Mouse (Mus musculus): Measurements from ENCODE around the gene Slc31a1. TPM values are rescaled to one million over a fixed set of nuclear protein-coding genes. Genes with fewer than 3 reads are reported as not detected.

The Slc31a1 gene
- polyA plus RNA-seq, 1 experiment from 2014 or later = 41.2 TPM

GRCm38 (mm10) chr4:62408601-62409282 is 48.2 kb downstream of the Slc31a1 start, which contains the start of the genes Cdc26 and Prpf4:
Gene Cdc26, minus strand, starts transcription at chr4:62408642.
Gene Prpf4, plus strand, starts transcription at chr4:62408797.
- peak; percentile 98 for ATAC-seq (ENCODE audit: extremely low read depth, insufficient number of reproducible peaks, low FRiP score, low TSS enrichment)
- under 1% methylated on average over 39 of the region's 39 CpGs for WGBS
- peak within 1 kb of the TSS; percentile 96 for H3K9ac ChIP-seq
- peak within 1 kb of the TSS; percentile 93 for H3K27ac ChIP-seq (replicated peaks)
- peak within 1 kb of the TSS; percentile 86 for H3K4me2 ChIP-seq
- H3K9me3 ChIP-seq = no peaks in the 10 kb centered on the region
- H3K27me3 ChIP-seq (replicated peaks) = no peaks in the 10 kb centered on the region
- H3K36me3 ChIP-seq = peaks cover 40% of the 10 kb centered on the region
- H3K4me3 ChIP-seq = peak within 1 kb of the TSS; percentile 91
- peaks cover 36% of the 10 kb centered on the region for H3K4me1 ChIP-seq

GRCm38 (mm10) chr4:62409615-62410014 is 49.1 kb downstream of the Slc31a1 start:
- H3K36me3 ChIP-seq = peaks cover 40% of the 10 kb centered on the region
- H3K27ac ChIP-seq (replicated peaks) = peak overlapping the region; percentile 93
- H3K4me3 ChIP-seq = peak overlapping the region; percentile 91
- H3K4me2 ChIP-seq = peak overlapping the region; percentile 86
- H3K27me3 ChIP-seq (replicated peaks) = no peaks in the 10 kb centered on the region
- H3K9me3 ChIP-seq = no peaks in the 10 kb centered on the region
- ATAC-seq (ENCODE audit: extremely low read depth, insufficient number of reproducible peaks, low FRiP score, low TSS enrichment) = no peak
- 40% methylated on average over 6 of the region's 6 CpGs for WGBS
- peaks cover 36% of the 10 kb centered on the region for H3K4me1 ChIP-seq
- peak overlapping the region; percentile 96 for H3K9ac ChIP-seq

GRCm38 (mm10) chr4:62410325-62410724 is 49.8 kb downstream of the Slc31a1 start:
- Histone ChIP-seq H3K36me3 (peaks cover 44% of the 10 kb centered on the region), H3K9me3 (no peaks in the 10 kb centered on the region), H3K27me3 (replicated peaks) (no peaks in the 10 kb centered on the region), H3K4me1 (peaks cover 31% of the 10 kb centered on the region), H3K4me2 (peak overlapping the region; percentile 86), H3K4me3 (peak overlapping the region; percentile 91; the same call in 1 of the 2 replicates), H3K9ac (peak overlapping the region; percentile 96), H3K27ac (replicated peaks) (no peak overlapping the region)
- 82% methylated on average over 2 of the region's 2 CpGs for WGBS
- ATAC-seq (ENCODE audit: extremely low read depth, insufficient number of reproducible peaks, low FRiP score, low TSS enrichment) = no peak

GRCm38 (mm10) chr4:62411606-62412005 is 51.1 kb downstream of the Slc31a1 start:
- Histone ChIP-seq H3K9ac (no peak overlapping the region), H3K27me3 (replicated peaks) (no peaks in the 10 kb centered on the region), H3K4me2 (no peak overlapping the region), H3K4me3 (no peak overlapping the region), H3K36me3 (peaks cover 57% of the 10 kb centered on the region), H3K4me1 (peaks cover 20% of the 10 kb centered on the region), H3K9me3 (no peaks in the 10 kb centered on the region), H3K27ac (replicated peaks) (no peak overlapping the region)
- WGBS = 86% methylated on average over 10 of the region's 10 CpGs
- ATAC-seq (ENCODE audit: extremely low read depth, insufficient number of reproducible peaks, low FRiP score, low TSS enrichment) = no peak

GRCm38 (mm10) chr4:62418448-62418847 is 57.9 kb downstream of the Slc31a1 start:
- Histone ChIP-seq H3K4me1 (no peaks in the 10 kb centered on the region), H3K36me3 (peaks cover 100% of the 10 kb centered on the region), H3K4me3 (no peak overlapping the region), H3K27ac (replicated peaks) (no peak overlapping the region), H3K9me3 (no peaks in the 10 kb centered on the region), H3K27me3 (replicated peaks) (no peaks in the 10 kb centered on the region), H3K4me2 (no peak overlapping the region), H3K9ac (no peak overlapping the region)
- no peak for ATAC-seq (ENCODE audit: extremely low read depth, insufficient number of reproducible peaks, low FRiP score, low TSS enrichment)
- 92% methylated on average over 8 of the region's 8 CpGs for WGBS

- no peak for ATAC-seq (ENCODE audit: extremely low read depth, insufficient number of reproducible peaks, low FRiP score, low TSS enrichment)
- Histone ChIP-seq H3K4me2 (no peak overlapping the region), H3K4me3 (no peak overlapping the region), H3K9ac (no peak overlapping the region), H3K27ac (replicated peaks) (no peak overlapping the region), H3K4me1 (no peaks in the 10 kb centered on the region), H3K9me3 (no peaks in the 10 kb centered on the region), H3K27me3 (replicated peaks) (no peaks in the 10 kb centered on the region), H3K36me3 (peaks cover 100% of the 10 kb centered on the region)
- WGBS = 92% methylated on average over 6 of the region's 6 CpGs
Observed at GRCm38 (mm10) chr4:62419091-62419490, 58.6 kb downstream of the Slc31a1 start.

- Histone ChIP-seq H3K4me1 (peaks cover 9% of the 10 kb centered on the region; the same call in 1 of the 2 replicates), H3K36me3 (peaks cover 51% of the 10 kb centered on the region), H3K27ac (replicated peaks) (no peak overlapping the region), H3K9me3 (no peaks in the 10 kb centered on the region), H3K4me2 (no peak overlapping the region), H3K4me3 (no peak overlapping the region), H3K27me3 (replicated peaks) (no peaks in the 10 kb centered on the region), H3K9ac (no peak overlapping the region)
- 87% methylated on average over 4 of the region's 4 CpGs for WGBS
- no peak for ATAC-seq (ENCODE audit: extremely low read depth, insufficient number of reproducible peaks, low FRiP score, low TSS enrichment)
Observed at GRCm38 (mm10) chr4:62425891-62426290, 65.4 kb downstream of the Slc31a1 start.

GRCm38 (mm10) chr4:62427978-62428758 is 67.6 kb downstream of the Slc31a1 start:
- no peak overlapping the region for H3K9ac ChIP-seq
- H3K4me3 ChIP-seq = 0 out of 2 replicates have a peak overlapping the region, but pooled peaks have one; percentile 3
- ATAC-seq (ENCODE audit: extremely low read depth, insufficient number of reproducible peaks, low FRiP score, low TSS enrichment) = no peak
- H3K4me2 ChIP-seq = peak overlapping the region; percentile 38
- H3K27me3 ChIP-seq (replicated peaks) = no peaks in the 10 kb centered on the region
- H3K36me3 ChIP-seq = peaks cover 28% of the 10 kb centered on the region
- H3K9me3 ChIP-seq = no peaks in the 10 kb centered on the region
- no peak overlapping the region for H3K27ac ChIP-seq (replicated peaks)
- 51% methylated on average over 17 of the region's 17 CpGs for WGBS
- peaks cover 9% of the 10 kb centered on the region; the same call in 1 of the 2 replicates for H3K4me1 ChIP-seq

- Histone ChIP-seq H3K27ac (replicated peaks) (no peak overlapping the region), H3K36me3 (peaks cover 15% of the 10 kb centered on the region), H3K27me3 (replicated peaks) (no peaks in the 10 kb centered on the region), H3K9me3 (no peaks in the 10 kb centered on the region), H3K4me1 (peaks cover 9% of the 10 kb centered on the region; the same call in 1 of the 2 replicates), H3K9ac (no peak overlapping the region), H3K4me3 (no peak overlapping the region), H3K4me2 (no peak overlapping the region)
- ATAC-seq (ENCODE audit: extremely low read depth, insufficient number of reproducible peaks, low FRiP score, low TSS enrichment) = no peak
- 80% methylated on average over 9 of the region's 9 CpGs for WGBS
Observed at GRCm38 (mm10) chr4:62429616-62430015, 69.1 kb downstream of the Slc31a1 start.

GRCm38 (mm10) chr4:62430678-62431077 is 70.2 kb downstream of the Slc31a1 start:
- no peak overlapping the region for H3K9ac ChIP-seq
- no peak for ATAC-seq (ENCODE audit: extremely low read depth, insufficient number of reproducible peaks, low FRiP score, low TSS enrichment)
- no peak overlapping the region for H3K4me2 ChIP-seq
- peaks cover 9% of the 10 kb centered on the region; the same call in 1 of the 2 replicates for H3K4me1 ChIP-seq
- no peaks in the 10 kb centered on the region for H3K27me3 ChIP-seq (replicated peaks)
- H3K27ac ChIP-seq (replicated peaks) = no peak overlapping the region
- no peak overlapping the region for H3K4me3 ChIP-seq
- peaks cover 5% of the 10 kb centered on the region for H3K36me3 ChIP-seq
- H3K9me3 ChIP-seq = no peaks in the 10 kb centered on the region

- Histone ChIP-seq H3K27me3 (replicated peaks) (no peaks in the 10 kb centered on the region), H3K27ac (replicated peaks) (no peak overlapping the region), H3K9ac (no peak overlapping the region), H3K4me2 (no peak overlapping the region), H3K9me3 (no peaks in the 10 kb centered on the region), H3K36me3 (no peaks in the 10 kb centered on the region), H3K4me3 (no peak overlapping the region), H3K4me1 (peaks cover 9% of the 10 kb centered on the region; the same call in 1 of the 2 replicates)
- peak; percentile 73 for ATAC-seq (ENCODE audit: extremely low read depth, insufficient number of reproducible peaks, low FRiP score, low TSS enrichment)
- 73% methylated on average over 4 of the region's 4 CpGs for WGBS
Observed at GRCm38 (mm10) chr4:62431522-62431921, 71.0 kb downstream of the Slc31a1 start.

All from heart, embryonic 13.5 days (tissue).